Mouse (Mus musculus) splenic B cell, adult 2 months (primary cell): ENCODE results near the gene 6430550D23Rik.
A peak's percentile ranks its signal among the peaks of the same experiment; 100 is the strongest.

Experiments
- DNase-seq: peaks from one replicate; pipeline ENCODE4 v3.0.0-alpha.2; 2011; ENCODE audit warnings: low read depth, low spot score
- H3K27me3 ChIP-seq: 2 replicates; pipeline ENCODE4 v1.6.1; 2012; ENCODE audit warnings: mild to moderate bottlenecking, low read length, moderate library complexity, mixed read lengths; ENCODE audit not compliant: control insufficient read depth, poor library complexity, insufficient read depth, severe bottlenecking
- H3K36me3 ChIP-seq: 2 replicates; pipeline ENCODE4 v1.6.1; 2012; ENCODE audit warnings: mild to moderate bottlenecking, low read length, moderate library complexity, mixed read lengths; ENCODE audit not compliant: control insufficient read depth, poor library complexity, insufficient read depth, severe bottlenecking

Gene 6430550D23Rik

GRCm38 (mm10) chr2:155979328-155979991 is 28.3 kb downstream of the 6430550D23Rik start:
- DNase-seq, result peak; percentile 72
- Histone ChIP-seq H3K36me3 (peaks cover 2% of the 10 kb centered on the region; the same call in 1 of the 2 replicates), H3K27me3 (no peaks in the 10 kb centered on the region)

- Histone ChIP-seq H3K36me3 (peaks cover 6% of the 10 kb centered on the region), H3K27me3 (no peaks in the 10 kb centered on the region)
- peak; percentile 55 for DNase-seq
These were observed 33.6 kb downstream of the 6430550D23Rik start for GRCm38 (mm10) chr2:155974087-155974731.

GRCm38 (mm10) chr2:155973348-155973747 is 34.4 kb downstream of the 6430550D23Rik start:
- no peak for DNase-seq
- H3K27me3 ChIP-seq, result no peaks in the 10 kb centered on the region
- H3K36me3 ChIP-seq, result peaks cover 9% of the 10 kb centered on the region

GRCm38 (mm10) chr2:155962991-155963390 is 44.8 kb downstream of the 6430550D23Rik start:
- H3K27me3 ChIP-seq, result no peaks in the 10 kb centered on the region
- peak; percentile 48 for DNase-seq
- peaks cover 8% of the 10 kb centered on the region for H3K36me3 ChIP-seq

- Histone ChIP-seq H3K36me3 (peaks cover 8% of the 10 kb centered on the region), H3K27me3 (no peaks in the 10 kb centered on the region)
- DNase-seq, result peak; percentile 63
These were observed 45.9 kb downstream of the 6430550D23Rik start for GRCm38 (mm10) chr2:155961862-155962261.

- no peaks in the 10 kb centered on the region for H3K27me3 ChIP-seq
- DNase-seq, result no peak
- H3K36me3 ChIP-seq, result peaks cover 8% of the 10 kb centered on the region
These were observed 47.8 kb downstream of the 6430550D23Rik start for GRCm38 (mm10) chr2:155959981-155960380.

- DNase-seq, result peak; percentile 93
- no peaks in the 10 kb centered on the region for H3K36me3 ChIP-seq
- H3K27me3 ChIP-seq, result no peaks in the 10 kb centered on the region
These were observed 51.4 kb downstream of the 6430550D23Rik start, which contains the start of gene Cep250 for GRCm38 (mm10) chr2:155956134-155957059. Gene Cep250, plus strand, starts transcription at chr2:155956458.

GRCm38 (mm10) chr2:155952006-155952405 is 55.8 kb downstream of the 6430550D23Rik start:
- Histone ChIP-seq H3K36me3 (no peaks in the 10 kb centered on the region), H3K27me3 (no peaks in the 10 kb centered on the region)
- DNase-seq, result peak; percentile 61

GRCm38 (mm10) chr2:155949362-155949761 is 58.4 kb downstream of the 6430550D23Rik start:
- Histone ChIP-seq H3K27me3 (no peaks in the 10 kb centered on the region), H3K36me3 (no peaks in the 10 kb centered on the region)
- DNase-seq, result no peak

- DNase-seq, result no peak
- H3K27me3 ChIP-seq, result no peaks in the 10 kb centered on the region
- H3K36me3 ChIP-seq, result no peaks in the 10 kb centered on the region
These were observed 60.3 kb downstream of the 6430550D23Rik start for GRCm38 (mm10) chr2:155947390-155948002.

GRCm38 (mm10) chr2:155946499-155946898 is 61.3 kb downstream of the 6430550D23Rik start:
- no peaks in the 10 kb centered on the region for H3K36me3 ChIP-seq
- no peak for DNase-seq
- H3K27me3 ChIP-seq, result no peaks in the 10 kb centered on the region

GRCm38 (mm10) chr2:155946069-155946468 is 61.7 kb downstream of the 6430550D23Rik start:
- Histone ChIP-seq H3K27me3 (no peaks in the 10 kb centered on the region), H3K36me3 (no peaks in the 10 kb centered on the region)
- peak; percentile 70 for DNase-seq

- DNase-seq, result no peak
- no peaks in the 10 kb centered on the region for H3K36me3 ChIP-seq
- no peaks in the 10 kb centered on the region for H3K27me3 ChIP-seq
These were observed 62.2 kb downstream of the 6430550D23Rik start for GRCm38 (mm10) chr2:155945580-155945979.

GRCm38 (mm10) chr2:155945124-155945523 is 62.7 kb downstream of the 6430550D23Rik start, which contains the start of gene Gdf5:
Gene Gdf5, minus strand, starts transcription at chr2:155945367.
- Histone ChIP-seq H3K36me3 (no peaks in the 10 kb centered on the region), H3K27me3 (no peaks in the 10 kb centered on the region)
- DNase-seq, result no peak
